ENCODE assay signal across 8 mouse cellular contexts in the genomic region with DNA sequence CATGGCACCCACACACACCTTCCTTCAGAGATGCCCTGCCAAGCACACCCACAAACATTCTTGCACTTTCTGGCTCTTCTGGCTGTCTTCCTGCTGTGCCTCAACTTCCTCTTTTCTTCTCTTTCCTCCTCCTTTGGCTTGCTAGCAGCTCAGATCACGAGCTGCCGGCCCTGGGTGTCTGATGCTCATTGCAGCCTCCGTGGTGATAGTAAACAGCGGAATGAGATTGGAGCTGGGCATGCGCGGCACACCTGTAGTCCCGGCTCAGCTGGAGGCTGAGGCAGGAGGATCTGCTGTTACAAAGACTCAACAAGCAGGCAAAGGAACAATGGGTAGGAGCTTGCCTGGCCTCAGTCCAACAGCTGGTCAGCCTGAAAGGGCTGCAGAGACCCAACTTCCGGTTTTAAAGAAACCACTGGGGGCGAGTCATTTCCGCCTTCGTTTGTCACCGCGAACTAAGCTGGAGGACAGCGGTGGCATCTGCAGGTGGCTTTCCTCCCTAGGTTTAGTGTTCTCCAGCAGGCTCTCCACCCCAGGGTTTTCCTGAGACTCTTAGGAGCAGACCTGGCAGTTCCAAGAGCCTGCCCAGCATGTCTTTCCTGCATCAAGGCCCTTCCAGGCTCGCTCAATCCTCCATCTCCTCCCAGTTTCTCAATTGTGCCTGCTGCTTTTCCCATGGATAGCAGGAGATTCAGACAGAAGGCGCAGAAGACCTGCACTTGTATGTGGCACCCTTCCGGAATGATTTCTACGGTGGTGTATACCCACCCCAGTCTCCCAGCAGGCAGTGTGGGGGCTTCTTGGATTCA. TPM values are rescaled to one million over a fixed set of nuclear protein-coding genes. Genes with fewer than 3 reads are reported as not detected.
A peak's percentile ranks its signal among the peaks of the same experiment; 100 is the strongest.
DNase-seq lines count a peak whose midpoint lies in the region; ATAC-seq and TF ChIP-seq lines count a peak whose summit lies in the region.

No protein-coding gene starts in this region.

- TF ChIP-seq EP300 in ES-Bruce4 (IDR thresholded peaks at IDR 0.05; ENCODE audit: insufficient read depth, low read depth, low read length): no peak

- intact Hi-C loops in heart, postnatal 36 days (cut with DNase I): loop anchor here (2.0 kb wide), 2 partner anchors 39 to 67 kb away; no protein-coding TSS in a partner anchor

- no peak for TF ChIP-seq POLR2A in ES-Bruce4 (IDR thresholded peaks at IDR 0.05; ENCODE audit: insufficient read depth, low read length)
- no peak for TF ChIP-seq POLR2A in testis, adult 2 months (IDR thresholded peaks at IDR 0.05; ENCODE audit: control insufficient read depth, low read depth, low read length)

- peaks cover 4% of the 10 kb centered on the region for H3K4me1 ChIP-seq in ES-Bruce4 (ENCODE audit: control insufficient read depth, insufficient read depth, low read length)
- H3K4me1 ChIP-seq in embryonic facial prominence, embryonic 14.5 days (ENCODE audit: control insufficient read depth, insufficient read depth, low read length): peaks cover 38% of the 10 kb centered on the region
- H3K4me1 ChIP-seq in limb, embryonic 10.5 days: peaks cover 54% of the 10 kb centered on the region
- peaks cover 32% of the 10 kb centered on the region for H3K4me1 ChIP-seq in midbrain, embryonic 13.5 days (replicated peaks)
- H3K4me1 ChIP-seq in testis, adult 2 months (ENCODE audit: control insufficient read depth, insufficient read depth, low read length): peaks cover 36% of the 10 kb centered on the region

- no peak for ATAC-seq in embryonic facial prominence, embryonic 14.5 days (ENCODE audit: low read depth)
- ATAC-seq in midbrain, embryonic 13.5 days: no peak

- peak; percentile 96 for DNase-seq in 416B (ENCODE audit: low read depth)
- peak; percentile 59 for DNase-seq in embryonic facial prominence, embryonic 14.5 days (ENCODE audit: low spot score)
- DNase-seq in heart, postnatal 36 days: peak; percentile 66 to 69
- DNase-seq in limb, embryonic 10.5 days (ENCODE audit: low spot score): no peak
- no peak for DNase-seq in cerebellum, adult 9-11 months

- peak overlapping the region; percentile 57 for H3K27ac ChIP-seq in ES-Bruce4 (ENCODE audit: insufficient read depth, low read length)
- peak overlapping the region; percentile 78 for H3K27ac ChIP-seq in embryonic facial prominence, embryonic 14.5 days (replicated peaks; ENCODE audit: low read depth, low read length)
- H3K27ac ChIP-seq in limb, embryonic 10.5 days: peak overlapping the region; percentile 87
- peak overlapping the region; percentile 60; the same call in 1 of the 2 replicates for H3K27ac ChIP-seq in midbrain, embryonic 13.5 days
- peak overlapping the region; percentile 36 for H3K27ac ChIP-seq in testis, adult 2 months (ENCODE audit: control insufficient read depth, insufficient read depth, low read depth, low read length)

- H3K4me2 ChIP-seq in embryonic facial prominence, embryonic 14.5 days (ENCODE audit: low read depth, low read length): peak overlapping the region; percentile 70
- H3K4me2 ChIP-seq in midbrain, embryonic 13.5 days (replicated peaks): no peak overlapping the region

- no peak for TF ChIP-seq CTCF in ES-Bruce4 (IDR thresholded peaks at IDR 0.05; ENCODE audit: low read depth, low read length)
- no peak for TF ChIP-seq CTCF in testis, adult 2 months (IDR thresholded peaks at IDR 0.05; ENCODE audit: control insufficient read depth, insufficient read depth, insufficient replicate concordance, low read depth, low read length)

- 58% methylated on average over 18 of the region's 18 CpGs for WGBS in embryonic facial prominence, embryonic 14.5 days
- WGBS in limb, embryonic 10.5 days: 60% methylated on average over 18 of the region's 18 CpGs
- 66% methylated on average over 18 of the region's 18 CpGs for WGBS in midbrain, embryonic 13.5 days

- H3K27me3 ChIP-seq in ES-Bruce4 (ENCODE audit: control insufficient read depth, insufficient read depth, low read length, poor library complexity, severe bottlenecking): no peaks in the 10 kb centered on the region
- no peaks in the 10 kb centered on the region for H3K27me3 ChIP-seq in embryonic facial prominence, embryonic 14.5 days (replicated peaks; ENCODE audit: control insufficient read depth, insufficient read depth, low read length)
- no peaks in the 10 kb centered on the region for H3K27me3 ChIP-seq in limb, embryonic 10.5 days (ENCODE audit: low read depth, poor library complexity, severe bottlenecking)
- H3K27me3 ChIP-seq in midbrain, embryonic 13.5 days: peaks cover 6% of the 10 kb centered on the region; the same call in 1 of the 2 replicates
- no peaks in the 10 kb centered on the region for H3K27me3 ChIP-seq in testis, adult 2 months (ENCODE audit: control insufficient read depth, insufficient read depth, low read length)

- peak overlapping the region; percentile 20; the same call in 1 of the 2 replicates for H3K9ac ChIP-seq in ES-Bruce4 (ENCODE audit: low read depth, poor library complexity, severe bottlenecking)
- peak overlapping the region; percentile 60 for H3K9ac ChIP-seq in embryonic facial prominence, embryonic 14.5 days (ENCODE audit: low read depth, low read length)
- H3K9ac ChIP-seq in midbrain, embryonic 13.5 days (replicated peaks): no peak overlapping the region

- peaks cover 10% of the 10 kb centered on the region for H3K36me3 ChIP-seq in ES-Bruce4 (ENCODE audit: control insufficient read depth, insufficient read depth, low read length, poor library complexity, severe bottlenecking)
- peaks cover 20% of the 10 kb centered on the region for H3K36me3 ChIP-seq in embryonic facial prominence, embryonic 14.5 days (ENCODE audit: control insufficient read depth, insufficient read depth, low read length)
- peaks cover 23% of the 10 kb centered on the region for H3K36me3 ChIP-seq in limb, embryonic 10.5 days
- H3K36me3 ChIP-seq in midbrain, embryonic 13.5 days: no peaks in the 10 kb centered on the region
- H3K36me3 ChIP-seq in testis, adult 2 months (ENCODE audit: control insufficient read depth, insufficient read depth, low read length): no peaks in the 10 kb centered on the region

- H3K9me3 ChIP-seq in ES-Bruce4 (replicated peaks; ENCODE audit: control insufficient read depth, insufficient read depth, low read length, poor library complexity, severe bottlenecking): no peaks in the 10 kb centered on the region
- H3K9me3 ChIP-seq in embryonic facial prominence, embryonic 14.5 days (ENCODE audit: control insufficient read depth, low read length): no peaks in the 10 kb centered on the region
- no peaks in the 10 kb centered on the region for H3K9me3 ChIP-seq in limb, embryonic 10.5 days (replicated peaks)
- H3K9me3 ChIP-seq in midbrain, embryonic 13.5 days: no peaks in the 10 kb centered on the region

- H3K4me3 ChIP-seq in ES-Bruce4 (ENCODE audit: low read depth, low read length): peak overlapping the region; percentile 49
- 0 out of 2 replicates have a peak overlapping the region, but pooled peaks have one; percentile 39 for H3K4me3 ChIP-seq in embryonic facial prominence, embryonic 14.5 days (ENCODE audit: low read depth, low read length)
- peak overlapping the region; percentile 44; the same call in 1 of the 2 replicates for H3K4me3 ChIP-seq in limb, embryonic 10.5 days
- no peak overlapping the region for H3K4me3 ChIP-seq in midbrain, embryonic 13.5 days (replicated peaks)
- H3K4me3 ChIP-seq in testis, adult 2 months (ENCODE audit: control insufficient read depth, low read depth, low read length): peak overlapping the region; percentile 51

RNA-seq across cellular contexts. Expression of gene Zfp36l2, which starts 6.0 kb away (rescaled TPM):
- polyA plus RNA-seq in ES-Bruce4 (2011; ENCODE audit: insufficient read depth, insufficient read length, low read depth, missing spikeins): 38.2 and 38.4 TPM in 2 replicates
- polyA plus RNA-seq in embryonic facial prominence, embryonic 14.5 days (2014; fragmentation: Nextera tagmentation; extraction: Ambion mirVana): 25.4 and 25.5 TPM in 2 replicates
- total RNA-seq in heart, postnatal 36 days (2021): 10 to 100 TPM; 26.4 to 31.6 TPM
- polyA plus RNA-seq in limb, embryonic 10.5 days (2016; fragmentation: Nextera tagmentation; extraction: Ambion mirVana): 13.4 and 14.2 TPM in 2 replicates
- polyA plus RNA-seq in midbrain, embryonic 13.5 days (2015; fragmentation: Nextera tagmentation; extraction: Ambion mirVana): 3.6 and 4.4 TPM in 2 replicates
- 5.4 and 6.2 TPM in 2 replicates for polyA plus RNA-seq in testis, adult 2 months (2012; rRNA removed)

Comparison
In these comparisons a context has a peak if more than half of its experiments do, and no peak if none do; other contexts are left out.
1. DNase-seq: peak in 416B (single experiment), embryonic facial prominence, embryonic 14.5 days (single experiment) and heart, postnatal 36 days (2 of 2); none in limb, embryonic 10.5 days (single experiment) and cerebellum, adult 9-11 months (single experiment).
2. H3K27ac ChIP-seq: peak in every context shown above with its lines; median percentile 87 in limb, embryonic 10.5 days; 78 in embryonic facial prominence, embryonic 14.5 days; 60 in midbrain, embryonic 13.5 days; 57 in ES-Bruce4; 36 in testis, adult 2 months.